Mouse (Mus musculus) liver, postnatal 0 days (tissue): ENCODE results near the gene Atp2c1. TPM values are rescaled to one million over a fixed set of nuclear protein-coding genes. Genes with fewer than 3 reads are reported as not detected.

Experiments
- ATAC-seq: fragments of 200-750 bp; cut with Nextera tagmentation; 2 replicates; pipeline ENCODE4 v1.8.0; 2017; ENCODE audit warnings: mild to moderate bottlenecking, moderate library complexity
- DNase-seq: peaks from one replicate; pipeline ENCODE4 v3.0.0-alpha.2; 2016
- H3K27ac ChIP-seq: fragments of 300-500 bp; sonication (generic); 2 replicates; pipeline ENCODE4 v1.5.1; 2014; ENCODE audit warnings: antibody characterized with exemption, moderate library complexity, mild to moderate bottlenecking, low read depth
- H3K27me3 ChIP-seq: fragments of 300-500 bp; sonication (generic); 2 replicates; pipeline ENCODE4 v1.6.1; 2014; ENCODE audit warnings: low read length, control low read depth, mixed read lengths; ENCODE audit not compliant: insufficient read depth
- H3K36me3 ChIP-seq: fragments of 300-500 bp; sonication (generic); replicated peaks from 2 replicates; pipeline ENCODE4 v1.6.1; 2014; ENCODE audit warnings: mild to moderate bottlenecking, control low read depth, low read length, moderate library complexity, mixed read lengths; ENCODE audit not compliant: insufficient read depth
- H3K4me1 ChIP-seq: fragments of 300-500 bp; sonication (generic); 2 replicates; pipeline ENCODE4 v1.6.1; 2014; ENCODE audit warnings: antibody characterized with exemption, mild to moderate bottlenecking, control low read depth; ENCODE audit not compliant: insufficient read depth
- H3K4me2 ChIP-seq: fragments of 300-500 bp; sonication (generic); 2 replicates; pipeline ENCODE4 v1.6.1; 2014; ENCODE audit warnings: low read depth, mild to moderate bottlenecking, low read length, moderate library complexity, mixed read lengths
- H3K4me3 ChIP-seq: fragments of 300-500 bp; sonication (generic); 2 replicates; pipeline ENCODE4 v1.5.1; 2014; ENCODE audit warnings: low read depth, low read length
- H3K9ac ChIP-seq: fragments of 300-500 bp; sonication (generic); replicated peaks from 2 replicates; pipeline ENCODE4 v1.6.1; 2014; ENCODE audit warnings: mild to moderate bottlenecking, moderate library complexity
- H3K9me3 ChIP-seq: fragments of 300-500 bp; sonication (generic); 2 replicates; pipeline ENCODE4 v1.6.1; 2016; ENCODE audit warnings: mild to moderate bottlenecking, control low read depth, low read length, mixed read lengths
- CTCF ChIP-seq: sonication (generic); IDR thresholded peaks from 2 replicates; pipeline ENCODE4 v1.5.1; 2016; ENCODE audit warnings: antibody characterized with exemption, low read depth
- EP300 ChIP-seq: IDR thresholded peaks from 2 replicates; pipeline ENCODE4 v1.6.1; 2016; ENCODE audit warnings: antibody characterized with exemption, low read depth, mild to moderate bottlenecking
- WGBS: fragments of 180-500 bp; shearing (Covaris S2); extraction: QIAGEN DNeasy Blood & Tissue Kit; methylation state at CpG from one replicate; pipeline ENCODE4 v1.1.7; 2014; ENCODE audit not compliant: insufficient replicate concordance; 5-methylcytosine and 5-hydroxymethylcytosine counted together
- polyA plus RNA-seq: library from polyadenylated mRNA; unstranded; fragments of >200 nt; fragmentation: Nextera tagmentation; extraction: Ambion mirVana; gene quantifications from 2 replicates; pipeline ENCODE4 v1.2.1, GENCODE M21; 2015

Gene Atp2c1
- polyA plus RNA-seq, 1 experiment from 2014 or later, result 17.1 TPM

DNA sequence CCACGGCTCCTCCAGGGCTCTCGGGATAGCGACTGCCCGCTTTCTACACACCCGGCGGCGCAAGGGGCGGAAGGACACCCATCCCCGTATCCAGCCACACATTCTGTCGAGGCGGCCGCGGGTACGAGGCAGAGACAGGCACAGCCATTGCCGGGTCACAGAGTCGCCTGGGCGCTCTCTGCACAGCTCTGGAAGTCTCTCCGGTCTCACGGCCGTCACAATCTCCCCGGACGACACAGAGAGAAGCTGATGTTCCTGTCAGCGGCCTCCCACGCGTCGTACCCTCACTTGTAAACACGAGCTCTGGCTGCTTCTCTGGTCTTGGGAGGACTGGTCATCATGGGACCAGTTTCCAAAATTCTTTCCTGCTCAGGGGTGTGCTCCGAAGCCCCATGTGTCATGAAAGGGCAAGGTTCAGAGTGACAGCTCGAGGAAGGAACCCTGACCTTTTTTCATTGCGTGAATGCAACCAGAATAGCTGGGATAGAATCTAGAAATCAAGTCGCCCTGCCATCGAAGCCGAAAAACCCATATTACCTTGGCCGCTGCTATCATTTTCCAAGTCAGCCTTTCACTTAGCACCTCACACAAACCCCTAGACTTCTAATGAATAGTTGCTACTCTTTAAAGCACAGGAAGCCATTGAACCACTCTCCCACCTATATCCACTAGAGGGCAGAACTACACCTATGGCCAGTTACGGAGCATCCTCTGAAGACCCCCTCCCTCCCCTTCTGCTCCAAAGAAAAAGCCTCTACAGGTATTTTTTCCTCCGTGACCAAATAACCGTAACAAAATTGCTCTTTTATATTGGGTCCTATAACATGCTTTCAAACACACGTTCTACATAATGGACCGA is 31.6 kb downstream of the Atp2c1 start:
- Histone ChIP-seq H3K4me3 (peak overlapping the region; percentile 81), H3K4me2 (peak overlapping the region; percentile 93), H3K27me3 (no peaks in the 10 kb centered on the region), H3K9ac (peak overlapping the region; percentile 95), H3K36me3 (no peaks in the 10 kb centered on the region), H3K4me1 (no peaks in the 10 kb centered on the region), H3K27ac (peak overlapping the region; percentile 93), H3K9me3 (no peaks in the 10 kb centered on the region)
- TF ChIP-seq EP300 (no peak), CTCF (peak; percentile 83)
- WGBS, result under 1% methylated on average over 32 of the region's 39 CpGs
- DNase-seq (peak; percentile 42), ATAC-seq (peak; percentile 35)

GRCm38 (mm10) chr9:105494553-105495315 is 32.4 kb downstream of the Atp2c1 start:
- DNase-seq (peak; percentile 97), ATAC-seq (peak; percentile 98)
- 2% methylated on average over 25 of the region's 83 CpGs for WGBS
- no peaks in the 10 kb centered on the region for H3K36me3 ChIP-seq
- peak overlapping the region; percentile 93 for H3K4me2 ChIP-seq
- TF ChIP-seq CTCF (peak; percentile 49), EP300 (no peak)
- peak overlapping the region; percentile 95 for H3K9ac ChIP-seq
- H3K27me3 ChIP-seq, result no peaks in the 10 kb centered on the region
- no peaks in the 10 kb centered on the region for H3K9me3 ChIP-seq
- H3K27ac ChIP-seq, result peak overlapping the region; percentile 93
- peak overlapping the region; percentile 81 for H3K4me3 ChIP-seq
- H3K4me1 ChIP-seq, result no peaks in the 10 kb centered on the region

DNA sequence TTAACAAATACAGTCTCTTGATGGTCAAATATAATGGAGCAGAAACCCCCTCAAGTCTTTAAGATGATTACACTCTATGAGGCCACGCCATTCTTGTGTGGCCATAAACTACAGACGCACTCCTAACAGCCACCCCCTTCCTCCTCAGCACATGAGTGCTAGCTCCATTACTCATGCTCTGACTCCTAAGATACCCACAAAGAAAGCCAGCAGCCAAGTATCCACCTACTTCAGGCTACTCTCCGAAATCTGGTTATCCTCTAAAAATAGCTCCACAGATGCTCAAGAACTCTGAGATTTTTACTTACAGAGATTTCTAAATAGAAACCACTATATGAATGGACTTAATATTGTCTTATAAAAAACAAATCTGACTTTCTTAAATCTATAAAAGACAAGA is 34.4 kb downstream of the Atp2c1 start:
- no peaks in the 10 kb centered on the region for H3K27me3 ChIP-seq
- peaks cover 4% of the 10 kb centered on the region; the same call in 1 of the 2 replicates for H3K4me1 ChIP-seq
- no peak overlapping the region for H3K4me3 ChIP-seq
- ATAC-seq (no peak), DNase-seq (no peak)
- WGBS, result 80% methylated on average over 3 of the region's 3 CpGs
- TF ChIP-seq CTCF (no peak), EP300 (no peak)
- no peak overlapping the region for H3K9ac ChIP-seq
- no peaks in the 10 kb centered on the region for H3K9me3 ChIP-seq
- no peak overlapping the region for H3K27ac ChIP-seq
- H3K4me2 ChIP-seq, result no peak overlapping the region
- H3K36me3 ChIP-seq, result no peaks in the 10 kb centered on the region

- Histone ChIP-seq H3K27me3 (no peaks in the 10 kb centered on the region), H3K4me3 (no peak overlapping the region), H3K4me2 (no peak overlapping the region), H3K4me1 (peaks cover 9% of the 10 kb centered on the region; the same call in 1 of the 2 replicates), H3K36me3 (no peaks in the 10 kb centered on the region), H3K27ac (no peak overlapping the region), H3K9ac (no peak overlapping the region), H3K9me3 (no peaks in the 10 kb centered on the region)
- TF ChIP-seq CTCF (no peak), EP300 (no peak)
- WGBS, result 71% methylated on average over 5 of the region's 5 CpGs
- DNase-seq (no peak), ATAC-seq (no peak)
These were observed 38.8 kb downstream of the Atp2c1 start for GRCm38 (mm10) chr9:105488363-105488762.

DNA sequence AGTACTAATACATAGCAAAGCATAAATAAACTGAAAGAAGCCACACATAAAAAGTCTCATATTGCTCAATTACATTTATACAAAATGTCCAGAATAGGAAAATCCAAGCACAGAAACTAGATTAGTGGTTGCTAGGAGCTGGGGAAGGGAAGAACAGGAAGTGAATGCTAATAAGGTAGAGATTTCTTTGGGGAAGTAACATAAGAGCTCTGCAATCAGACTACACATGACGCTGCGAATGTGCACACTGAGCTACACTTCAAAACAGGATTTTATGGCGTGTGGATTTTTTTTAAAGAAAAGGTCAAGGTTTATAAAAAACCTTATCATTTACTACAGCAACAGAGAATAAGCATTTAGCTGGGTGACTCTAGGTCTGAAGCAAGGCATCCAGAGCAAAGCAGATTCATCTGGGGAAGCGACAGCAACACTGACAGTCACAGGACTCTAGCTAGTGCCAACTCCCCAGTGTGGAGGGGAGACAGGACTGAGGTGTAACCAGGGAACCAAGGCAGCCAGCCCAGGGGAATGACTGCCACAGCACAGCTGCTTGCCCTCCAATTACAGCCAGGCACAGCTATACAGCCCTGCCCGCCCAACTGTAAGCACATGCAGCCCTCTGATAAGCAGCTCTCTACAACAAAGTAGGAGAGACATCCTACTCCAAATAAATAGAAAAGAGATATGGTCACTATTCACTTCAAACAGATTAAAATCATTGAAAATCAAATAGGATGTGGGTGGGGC is 42.6 kb downstream of the Atp2c1 start:
- peaks cover 8% of the 10 kb centered on the region; the same call in 1 of the 2 replicates for H3K4me1 ChIP-seq
- DNase-seq (no peak), ATAC-seq (peak; percentile 90)
- H3K27me3 ChIP-seq, result no peaks in the 10 kb centered on the region
- H3K27ac ChIP-seq, result peak overlapping the region; percentile 19
- no peak overlapping the region for H3K9ac ChIP-seq
- H3K36me3 ChIP-seq, result no peaks in the 10 kb centered on the region
- WGBS, result 43% methylated on average over 5 of the region's 5 CpGs
- peak overlapping the region; percentile 10; the same call in 1 of the 2 replicates for H3K4me2 ChIP-seq
- TF ChIP-seq EP300 (peak; percentile 63), CTCF (no peak)
- no peak overlapping the region for H3K4me3 ChIP-seq
- no peaks in the 10 kb centered on the region for H3K9me3 ChIP-seq

DNA sequence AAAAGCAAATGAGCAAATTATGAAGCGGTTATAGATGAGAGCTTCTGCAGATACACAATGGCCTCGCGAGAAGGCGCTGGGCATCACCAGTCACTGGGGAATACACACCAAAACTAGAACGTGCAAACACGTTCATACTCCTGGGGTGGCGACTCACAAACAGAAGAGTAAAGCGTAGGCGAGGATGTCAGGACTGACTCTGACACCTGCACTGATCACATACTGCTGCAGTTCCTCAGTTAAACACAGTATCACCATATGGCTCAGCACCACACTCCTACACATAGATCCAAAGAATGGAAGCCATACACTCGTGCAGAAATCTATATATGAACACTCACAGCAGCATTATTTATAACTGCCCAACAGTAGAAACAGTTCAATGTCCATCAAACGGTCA is 43.2 kb downstream of the Atp2c1 start:
- ATAC-seq, result no peak
- DNase-seq, result no peak
- no peak overlapping the region for H3K27ac ChIP-seq
- WGBS, result 85% methylated on average over 11 of the region's 11 CpGs
- H3K4me2 ChIP-seq, result no peak overlapping the region
- no peaks in the 10 kb centered on the region for H3K27me3 ChIP-seq
- no peak overlapping the region for H3K4me3 ChIP-seq
- peaks cover 5% of the 10 kb centered on the region; the same call in 1 of the 2 replicates for H3K4me1 ChIP-seq
- no peaks in the 10 kb centered on the region for H3K9me3 ChIP-seq
- H3K36me3 ChIP-seq, result no peaks in the 10 kb centered on the region
- TF ChIP-seq CTCF (no peak), EP300 (no peak)
- H3K9ac ChIP-seq, result no peak overlapping the region
